Comparison of ENCODE assay signal across 8 mouse cellular contexts in the genomic region with DNA sequence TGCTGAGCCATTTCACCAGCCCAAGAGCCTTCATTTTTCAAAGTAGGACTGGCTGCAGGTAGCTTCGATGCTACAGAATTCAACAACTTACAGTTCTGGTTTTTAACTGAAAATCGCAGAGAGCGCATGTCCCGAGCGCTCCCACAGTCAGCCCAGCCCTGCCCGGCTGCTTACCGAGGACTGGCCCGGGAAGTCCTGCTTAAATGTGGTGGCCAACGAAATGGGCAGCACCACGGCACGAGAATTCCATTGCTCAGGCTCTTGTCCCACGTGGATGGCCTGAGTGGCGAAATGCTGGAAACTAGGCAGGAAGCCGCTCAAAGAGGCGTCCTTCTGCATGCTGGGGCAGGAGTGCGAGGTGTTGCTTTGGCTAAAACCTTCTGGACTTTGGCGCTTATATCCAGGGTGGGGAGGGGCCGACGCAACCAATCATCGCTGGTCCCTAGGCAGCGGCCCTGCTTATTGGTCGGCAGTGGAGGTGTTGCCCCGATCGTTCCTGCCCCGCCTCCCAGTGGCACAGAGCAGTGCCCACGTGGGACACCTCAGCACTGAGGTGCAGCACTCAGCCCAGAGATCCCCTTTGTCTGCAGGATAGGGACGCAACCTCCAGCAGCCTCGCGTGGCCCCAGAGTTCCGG. TPM values are rescaled to one million over a fixed set of nuclear protein-coding genes. Genes with fewer than 3 reads are reported as not detected.
DNase-seq lines count a peak whose midpoint lies in the region; ATAC-seq lines count a peak whose summit lies in the region.

A gene (minus strand): TSS at position 386 of the 637 bp plus-strand sequence.

- H3K36me3 ChIP-seq in megakaryocyte, embryonic 14.5 days (replicated peaks; ENCODE audit: low read length), result no peaks in the 10 kb centered on the region

- DNase-seq in adrenal gland, adult 8-10 months, result peak; percentile 94
- DNase-seq in embryo, embryonic 11.5 days (ENCODE audit: low read depth, low spot score), result peak; percentile 81
- peak; percentile 90 for DNase-seq in gastrocnemius, postnatal 25 days
- peak; percentile 53 to 84 for DNase-seq in left cerebral cortex, adult 9 months (ENCODE audit: low spot score in 2 of 2)
- DNase-seq in right cerebral cortex, postnatal 14 days, result peak; percentile 78
- DNase-seq in urinary bladder, postnatal 25 days (ENCODE audit: low spot score), result peak; percentile 77

- H3K27me3 ChIP-seq in megakaryocyte, embryonic 14.5 days (replicated peaks), result peaks cover 24% of the 10 kb centered on the region

- peaks cover 37% of the 10 kb centered on the region for H3K4me1 ChIP-seq in megakaryocyte, embryonic 14.5 days

- peak; percentile 74 for ATAC-seq in inflammation-experienced regulatory T-cells, adult 6 months

- H3K9me3 ChIP-seq in megakaryocyte, embryonic 14.5 days, result no peaks in the 10 kb centered on the region

- H3K4me3 ChIP-seq in megakaryocyte, embryonic 14.5 days (replicated peaks), result peak within 1 kb of the TSS; percentile 92

RNA-seq across cellular contexts. Expression of the gene that starts here (rescaled TPM):
- 10 to 100 TPM; 18.2 to 33.6 (median 19.2) TPM for total RNA-seq in adrenal gland, adult 8-10 months (2022)
- 1 to 10 TPM; 2.7 to 3.1 TPM for total RNA-seq in gastrocnemius, postnatal 25 days (2021)
- not detected for polyA plus RNA-seq in inflammation-experienced regulatory T-cells, adult 6 months (2017; shearing (Covaris generic))
- polyA plus RNA-seq in megakaryocyte, embryonic 14.5 days (2012; ENCODE audit: insufficient read depth, low replicate concordance), result not detected in 2 replicates

Comparison
In these comparisons a context has a peak if more than half of its experiments do, and no peak if none do; other contexts are left out.
1. Peak in every context shown above with its lines: DNase-seq, ATAC-seq and H3K4me3 ChIP-seq.
2. RNA of the gene that starts here (total RNA-seq): 18.2 to 33.6 TPM in adrenal gland, adult 8-10 months; 2.7 to 3.1 TPM in gastrocnemius, postnatal 25 days; every median in the first group is over 4 times any median in the second.
3. Peak in ATAC-seq in inflammation-experienced regulatory T-cells, adult 6 months; RNA of the gene not detected or under 1 TPM.